Mouse (Mus musculus): ENCODE results near the gene Dpf3. TPM values are rescaled to one million over a fixed set of nuclear protein-coding genes. Genes with fewer than 3 reads are reported as not detected.

Gene Dpf3
- polyA plus RNA-seq, 1 experiment = 3.0 TPM

- TF ChIP-seq GATA1 (IDR thresholded peaks at IDR 0.05; ENCODE audit: borderline replicate concordance, low read length) (no peak), FLI1 (IDR thresholded peaks at IDR 0.05; ENCODE audit: low read length) (no peak)
- peaks cover 89% of the 10 kb centered on the region for H3K4me1 ChIP-seq
- H3K4me3 ChIP-seq (replicated peaks) = no peak overlapping the region
- H3K27me3 ChIP-seq (replicated peaks) = no peaks in the 10 kb centered on the region
- no peaks in the 10 kb centered on the region for H3K9me3 ChIP-seq
- peaks cover 29% of the 10 kb centered on the region for H3K36me3 ChIP-seq (replicated peaks; ENCODE audit: low read length)
These were observed 36.4 kb upstream of the Dpf3 start for GRCm38 (mm10) chr12:83523892-83524291.

GRCm38 (mm10) chr12:83523056-83523455, 35.5 kb upstream of the Dpf3 start:
- H3K4me1 ChIP-seq = peaks cover 83% of the 10 kb centered on the region
- no peaks in the 10 kb centered on the region for H3K27me3 ChIP-seq (replicated peaks)
- no peak for TF ChIP-seq GATA1 (IDR thresholded peaks at IDR 0.05; ENCODE audit: borderline replicate concordance, low read length)
- TF ChIP-seq FLI1 (IDR thresholded peaks at IDR 0.05; ENCODE audit: low read length) = no peak
- peak overlapping the region; percentile 67 for H3K4me3 ChIP-seq (replicated peaks)
- no peaks in the 10 kb centered on the region for H3K9me3 ChIP-seq
- peaks cover 21% of the 10 kb centered on the region for H3K36me3 ChIP-seq (replicated peaks; ENCODE audit: low read length)

- Histone ChIP-seq H3K4me3 (replicated peaks) (peak overlapping the region; percentile 94), H3K36me3 (replicated peaks; ENCODE audit: low read length) (peaks cover 11% of the 10 kb centered on the region), H3K4me1 (peaks cover 73% of the 10 kb centered on the region), H3K9me3 (no peaks in the 10 kb centered on the region), H3K27me3 (replicated peaks) (no peaks in the 10 kb centered on the region)
- TF ChIP-seq GATA1 (IDR thresholded peaks at IDR 0.05; ENCODE audit: borderline replicate concordance, low read length) (no peak), FLI1 (IDR thresholded peaks at IDR 0.05; ENCODE audit: low read length) (no peak)
These were observed 33.6 kb upstream of the Dpf3 start for GRCm38 (mm10) chr12:83521083-83521482.

GRCm38 (mm10) chr12:83520311-83520890, 32.9 kb upstream of the Dpf3 start, which contains the start of gene Dcaf4:
Gene Dcaf4 (plus strand): TSS chr12:83520466.
- Histone ChIP-seq H3K9me3 (no peaks in the 10 kb centered on the region), H3K27me3 (replicated peaks) (no peaks in the 10 kb centered on the region), H3K4me3 (replicated peaks) (peak within 1 kb of the TSS; percentile 94), H3K4me1 (peaks cover 71% of the 10 kb centered on the region), H3K36me3 (replicated peaks; ENCODE audit: low read length) (peaks cover 11% of the 10 kb centered on the region)
- TF ChIP-seq GATA1 (IDR thresholded peaks at IDR 0.05; ENCODE audit: borderline replicate concordance, low read length) (no peak), FLI1 (IDR thresholded peaks at IDR 0.05; ENCODE audit: low read length) (no peak)

- H3K36me3 ChIP-seq (replicated peaks; ENCODE audit: low read length) = no peaks in the 10 kb centered on the region
- no peaks in the 10 kb centered on the region for H3K9me3 ChIP-seq
- TF ChIP-seq FLI1 (IDR thresholded peaks at IDR 0.05; ENCODE audit: low read length) (no peak), GATA1 (IDR thresholded peaks at IDR 0.05; ENCODE audit: borderline replicate concordance, low read length) (no peak)
- H3K27me3 ChIP-seq (replicated peaks) = peaks cover 6% of the 10 kb centered on the region
- H3K4me1 ChIP-seq = peaks cover 54% of the 10 kb centered on the region
- H3K4me3 ChIP-seq (replicated peaks) = no peak overlapping the region
These were observed 30.1 kb upstream of the Dpf3 start for GRCm38 (mm10) chr12:83517580-83517979.

- Histone ChIP-seq H3K36me3 (replicated peaks; ENCODE audit: low read length) (no peaks in the 10 kb centered on the region), H3K27me3 (replicated peaks) (peaks cover 13% of the 10 kb centered on the region), H3K4me3 (replicated peaks) (no peak overlapping the region), H3K4me1 (peaks cover 39% of the 10 kb centered on the region), H3K9me3 (no peaks in the 10 kb centered on the region)
- TF ChIP-seq GATA1 (IDR thresholded peaks at IDR 0.05; ENCODE audit: borderline replicate concordance, low read length) (no peak), FLI1 (IDR thresholded peaks at IDR 0.05; ENCODE audit: low read length) (no peak)
These were observed 26.7 kb upstream of the Dpf3 start for GRCm38 (mm10) chr12:83514216-83514615.

GRCm38 (mm10) chr12:83513185-83513584, 25.7 kb upstream of the Dpf3 start:
- TF ChIP-seq GATA1 (IDR thresholded peaks at IDR 0.05; ENCODE audit: borderline replicate concordance, low read length) (no peak), FLI1 (IDR thresholded peaks at IDR 0.05; ENCODE audit: low read length) (no peak)
- Histone ChIP-seq H3K4me1 (peaks cover 32% of the 10 kb centered on the region), H3K36me3 (replicated peaks; ENCODE audit: low read length) (no peaks in the 10 kb centered on the region), H3K4me3 (replicated peaks) (no peak overlapping the region), H3K9me3 (no peaks in the 10 kb centered on the region), H3K27me3 (replicated peaks) (peaks cover 13% of the 10 kb centered on the region)

GRCm38 (mm10) chr12:83512783-83513182, 25.3 kb upstream of the Dpf3 start:
- TF ChIP-seq FLI1 (IDR thresholded peaks at IDR 0.05; ENCODE audit: low read length) (no peak), GATA1 (IDR thresholded peaks at IDR 0.05; ENCODE audit: borderline replicate concordance, low read length) (no peak)
- Histone ChIP-seq H3K4me1 (peaks cover 31% of the 10 kb centered on the region), H3K4me3 (replicated peaks) (no peak overlapping the region), H3K9me3 (no peaks in the 10 kb centered on the region), H3K27me3 (replicated peaks) (peaks cover 13% of the 10 kb centered on the region), H3K36me3 (replicated peaks; ENCODE audit: low read length) (no peaks in the 10 kb centered on the region)

- TF ChIP-seq GATA1 (IDR thresholded peaks at IDR 0.05; ENCODE audit: borderline replicate concordance, low read length) = no peak
- Histone ChIP-seq H3K4me1 (peaks cover 20% of the 10 kb centered on the region), H3K27me3 (replicated peaks) (peaks cover 13% of the 10 kb centered on the region), H3K36me3 (replicated peaks; ENCODE audit: low read length) (no peaks in the 10 kb centered on the region), H3K9me3 (no peaks in the 10 kb centered on the region), H3K4me3 (replicated peaks) (no peak overlapping the region)
These were observed 23.1 kb upstream of the Dpf3 start for GRCm38 (mm10) chr12:83510586-83510985.

- Histone ChIP-seq H3K36me3 (replicated peaks; ENCODE audit: low read length) (no peaks in the 10 kb centered on the region), H3K4me3 (replicated peaks) (no peak overlapping the region), H3K27me3 (replicated peaks) (peaks cover 4% of the 10 kb centered on the region), H3K4me1 (peaks cover 12% of the 10 kb centered on the region), H3K9me3 (no peaks in the 10 kb centered on the region)
- TF ChIP-seq FLI1 (IDR thresholded peaks at IDR 0.05; ENCODE audit: low read length) = no peak
- no peak for TF ChIP-seq GATA1 (IDR thresholded peaks at IDR 0.05; ENCODE audit: borderline replicate concordance, low read length)
These were observed 19.0 kb upstream of the Dpf3 start for GRCm38 (mm10) chr12:83506543-83506942.
